Mouse (Mus musculus) adrenal gland (tissue): Measurements from ENCODE around the gene Slc22a7.

Experiments
- intact Hi-C: fragments of 180-260 bp; cut with DNase I; formaldehyde crosslinking; loops from one replicate; pipeline ENCODE4 v1.15.1; 2025
- long read RNA-seq, 2 experiments: library from polyadenylated mRNA; unstranded; transcript quantifications; one replicate each; pipeline ENCODE4 v2.0.0; 2020; ENCODE audit warnings: borderline replicate concordance in 1 of 2; ENCODE audit not compliant: insufficient replicate concordance in 1 of 2

Slc22a7 gene
- long read RNA-seq, experiment 1 = 0 reads
- long read RNA-seq, experiment 2 = 0 reads

DNA sequence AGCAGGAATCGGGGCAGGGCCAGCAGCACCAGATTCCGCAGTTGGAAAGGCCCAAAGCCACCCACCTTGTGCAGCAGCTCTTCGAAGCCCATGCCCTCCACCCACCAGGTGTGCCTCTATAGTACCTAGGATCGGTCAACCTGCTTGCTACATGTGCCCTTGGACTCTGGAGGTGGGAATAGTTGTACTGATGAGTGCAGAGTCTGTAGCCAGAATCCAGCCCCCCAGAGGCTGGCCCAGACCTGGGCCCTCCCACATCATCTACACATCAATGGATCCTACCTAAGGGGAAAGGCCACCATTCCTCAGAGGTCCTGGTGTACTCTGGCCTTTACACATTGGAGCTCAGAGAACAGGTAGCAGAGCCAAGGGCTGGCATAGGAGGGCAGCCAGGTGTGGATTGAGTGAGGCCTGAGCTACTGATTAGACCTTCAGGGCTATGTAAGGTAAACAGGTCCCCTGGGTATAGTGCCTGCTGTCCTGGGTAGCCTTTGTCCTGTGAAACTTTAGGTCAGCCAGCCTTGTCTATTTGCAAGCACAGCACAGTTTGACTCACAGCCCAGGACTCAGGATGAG lies at the start of gene Slc22a7:
Gene Slc22a7 (minus strand): TSS at position 160 of the 576 bp plus-strand sequence.
- intact Hi-C loops = no loop called here

DNA sequence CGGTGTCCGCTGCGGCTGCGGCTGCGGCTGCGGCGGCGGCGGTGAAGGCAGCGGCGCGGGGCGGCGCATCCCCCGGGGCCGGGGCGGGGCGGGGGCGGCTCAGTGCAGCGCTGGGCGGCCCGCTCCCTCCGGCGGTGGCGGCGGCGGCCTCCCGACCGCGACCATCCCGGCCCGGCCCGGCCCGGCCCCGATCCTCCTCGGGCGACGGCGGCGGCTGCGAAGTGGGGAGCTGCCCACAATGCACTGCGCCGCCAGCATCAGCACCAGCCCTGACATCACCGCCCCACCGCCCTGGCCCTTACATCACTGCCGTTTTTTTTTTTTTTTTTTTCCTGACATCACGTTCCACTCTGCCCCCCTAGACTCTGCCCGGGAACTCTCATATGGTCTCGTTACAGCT lies 49.2 kb upstream of the Slc22a7 start, which contains the start of gene Ttbk1:
Gene Ttbk1 (minus strand): TSS at position 245 of the 400 bp plus-strand sequence.
- intact Hi-C loops = no loop called here

DNA sequence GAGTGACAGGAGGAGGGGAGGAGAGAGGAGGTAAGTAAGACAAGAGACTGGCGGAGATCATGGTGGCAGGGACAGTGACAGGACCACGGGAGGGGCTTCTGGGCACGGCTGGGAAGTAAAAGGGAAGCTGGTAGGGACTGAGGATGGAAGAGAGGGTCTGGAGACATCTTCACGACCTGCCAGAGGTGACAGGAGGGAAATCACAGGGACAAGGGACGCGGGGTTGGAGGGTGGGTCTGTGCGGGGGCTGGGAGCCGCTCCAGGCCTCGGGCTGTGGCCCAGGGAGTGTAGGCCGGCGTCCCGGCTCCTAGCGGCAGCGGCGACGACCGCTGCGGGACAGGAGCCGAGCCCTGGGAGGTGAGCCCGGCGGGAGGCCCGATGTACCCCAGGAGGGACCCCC lies 48.7 kb upstream of the Slc22a7 start:
- intact Hi-C loops = no loop called here

DNA sequence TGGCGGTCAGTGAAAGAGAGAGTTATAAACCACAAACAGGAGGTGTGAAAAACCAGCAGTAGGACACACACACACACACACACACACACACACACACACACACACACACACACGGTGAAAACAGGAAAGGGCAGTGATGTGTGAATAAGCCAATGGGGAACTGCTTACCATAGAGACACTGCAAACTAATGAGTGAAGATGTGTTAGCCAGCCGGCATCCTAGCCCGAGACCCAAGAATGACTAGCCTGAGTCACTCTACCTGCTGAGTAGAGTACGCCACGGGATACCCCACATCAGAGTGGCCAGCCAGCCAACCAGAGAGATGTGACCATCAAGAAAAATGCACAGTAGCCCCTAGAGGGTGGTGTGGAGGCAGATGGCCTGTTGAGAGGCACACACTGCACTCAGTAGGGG lies 46.2 kb upstream of the Slc22a7 start:
- intact Hi-C loops = no loop called here

DNA sequence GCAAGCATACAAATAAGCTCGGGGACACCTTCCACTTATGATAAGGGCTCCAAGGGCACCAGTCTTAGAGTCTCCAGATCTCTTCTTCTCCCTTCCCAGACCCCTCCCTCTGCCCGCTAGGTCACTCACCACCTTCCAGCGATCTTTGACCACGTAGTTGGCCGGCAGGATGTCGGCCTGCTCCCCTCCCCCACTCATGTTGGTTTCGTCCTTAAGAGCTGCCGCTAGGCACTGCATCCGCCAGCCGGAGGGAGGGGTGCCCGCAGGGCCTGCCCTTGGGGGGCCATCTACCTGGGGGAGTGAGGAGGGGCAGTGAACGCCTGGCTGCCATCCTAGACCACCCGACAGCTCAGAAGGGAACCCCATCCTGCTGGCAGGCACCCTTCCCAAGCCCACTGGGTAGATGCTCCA lies 45.8 kb upstream of the Slc22a7 start:
- intact Hi-C loops = no loop called here

DNA sequence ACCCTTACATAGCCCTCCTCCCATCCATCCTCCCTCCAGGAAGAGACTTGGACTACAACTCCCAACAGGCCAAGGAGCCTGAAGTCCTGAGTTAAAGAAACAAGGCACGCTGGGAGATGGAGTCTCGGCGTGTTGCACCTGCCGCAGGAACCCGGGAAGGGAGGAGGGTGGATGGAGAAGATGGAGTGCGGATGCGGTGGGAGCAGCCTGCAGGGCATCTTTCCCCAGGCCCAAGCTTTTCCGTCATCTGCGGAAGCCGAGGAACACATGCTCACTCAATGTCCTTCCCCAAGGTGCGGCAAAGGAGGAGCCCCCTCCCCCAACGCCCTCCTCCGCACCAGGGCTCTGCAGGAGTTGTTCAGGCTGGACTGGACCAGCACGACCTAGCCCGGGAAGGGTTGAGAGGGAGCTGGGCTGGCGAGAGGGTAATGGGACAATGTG lies 45.3 kb upstream of the Slc22a7 start:
- intact Hi-C loops = no loop called here

DNA sequence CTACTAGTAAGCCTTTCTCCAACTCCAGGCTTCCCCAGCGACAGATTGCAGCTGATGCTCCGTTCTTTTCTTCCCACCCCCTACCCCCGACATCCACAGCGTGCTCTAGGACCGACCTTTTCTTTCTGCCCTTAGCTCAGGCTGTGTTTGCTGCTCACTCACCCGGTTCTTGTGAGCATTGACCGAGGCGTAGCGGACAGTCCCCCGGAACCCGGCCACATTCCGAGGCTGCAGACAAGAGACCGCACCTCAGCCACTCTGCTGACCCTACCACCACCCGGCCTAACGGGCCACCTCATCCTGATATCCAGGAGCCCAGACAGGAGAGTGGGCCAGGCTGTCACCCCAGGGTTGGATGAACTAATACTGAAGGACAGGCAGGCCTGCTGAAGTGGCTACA lies 39.0 kb upstream of the Slc22a7 start:
- intact Hi-C loops = no loop called here

DNA sequence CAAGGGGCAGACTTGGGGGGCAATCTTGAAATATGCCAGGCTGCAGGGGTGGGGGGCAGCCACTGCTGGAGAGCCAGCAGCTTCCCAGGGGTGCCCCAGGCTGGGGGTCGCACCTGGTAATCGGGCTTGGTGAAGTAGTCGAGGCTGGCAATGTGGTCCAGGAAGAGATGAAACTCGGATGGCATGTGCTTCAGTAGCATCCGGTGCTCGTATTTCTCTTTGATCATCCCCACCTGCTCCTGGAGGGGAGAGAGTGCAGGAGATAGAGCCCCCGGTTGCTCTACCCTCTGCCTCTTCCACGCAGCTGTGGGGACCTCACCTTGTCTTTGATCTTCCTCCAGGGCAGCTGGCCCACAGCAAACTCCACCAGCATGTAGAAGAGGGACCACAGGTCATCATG lies 38.3 kb upstream of the Slc22a7 start:
- intact Hi-C loops = no loop called here

DNA sequence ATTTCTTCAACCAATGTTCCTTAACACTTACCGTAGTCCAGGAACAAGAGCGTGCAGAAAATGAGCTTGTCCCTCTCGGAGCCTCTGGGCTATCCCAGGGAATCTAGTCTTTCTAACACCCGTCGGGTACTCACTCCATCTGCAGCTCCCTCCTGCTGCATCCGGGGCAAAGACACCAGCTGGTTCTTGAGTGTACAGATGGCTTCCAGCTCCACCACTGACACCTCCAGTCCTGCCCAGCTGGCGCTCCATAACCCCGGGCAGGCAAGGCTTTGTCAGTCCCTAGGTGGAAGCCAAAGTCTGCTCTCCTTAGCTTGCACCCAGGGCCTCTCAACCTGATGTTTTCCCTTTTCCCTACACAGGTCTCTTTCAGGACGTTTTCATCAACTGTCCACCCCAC lies 29.6 kb upstream of the Slc22a7 start:
- intact Hi-C loops = no loop called here

DNA sequence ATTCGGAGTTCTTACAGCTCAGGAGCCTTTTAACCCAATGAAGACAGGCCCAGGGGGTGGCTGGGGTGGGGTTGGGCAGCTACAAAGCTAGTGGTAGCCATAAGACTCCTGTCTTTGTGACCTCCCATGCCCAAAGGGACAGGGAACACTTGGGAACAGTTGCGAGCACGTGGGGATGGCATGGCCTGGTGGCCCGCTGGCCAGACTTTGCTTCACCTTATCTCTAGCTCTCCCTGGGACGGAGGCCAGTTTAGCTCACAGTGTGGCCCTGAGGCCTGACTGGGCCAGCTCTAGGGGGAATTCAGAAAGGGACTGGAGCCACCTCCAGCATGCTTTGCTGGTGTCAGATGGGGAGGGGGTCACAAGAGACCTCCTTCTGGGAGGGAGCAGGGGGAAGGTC lies 24.0 kb upstream of the Slc22a7 start:
- intact Hi-C loops = no loop called here

DNA sequence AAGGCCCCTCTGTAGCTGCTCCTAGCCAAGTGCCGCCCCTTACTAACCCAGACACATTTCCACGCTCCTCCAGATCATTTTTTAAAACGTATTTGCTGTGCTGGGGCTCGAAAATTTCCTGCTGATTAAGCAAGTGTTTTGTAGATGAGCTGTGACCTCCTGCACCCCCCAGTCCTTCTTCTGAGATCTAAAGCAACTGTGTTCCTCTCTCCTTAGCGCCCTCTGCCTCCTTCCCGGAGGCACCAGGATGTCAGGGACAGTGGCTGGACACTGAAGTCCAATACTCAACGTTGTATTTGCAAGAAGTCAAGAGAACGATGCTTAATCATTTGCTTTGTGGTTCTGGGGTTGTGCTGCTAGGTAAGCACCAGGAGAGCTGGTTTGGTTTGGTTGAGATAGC lies 23.1 kb upstream of the Slc22a7 start:
- intact Hi-C loops = no loop called here

DNA sequence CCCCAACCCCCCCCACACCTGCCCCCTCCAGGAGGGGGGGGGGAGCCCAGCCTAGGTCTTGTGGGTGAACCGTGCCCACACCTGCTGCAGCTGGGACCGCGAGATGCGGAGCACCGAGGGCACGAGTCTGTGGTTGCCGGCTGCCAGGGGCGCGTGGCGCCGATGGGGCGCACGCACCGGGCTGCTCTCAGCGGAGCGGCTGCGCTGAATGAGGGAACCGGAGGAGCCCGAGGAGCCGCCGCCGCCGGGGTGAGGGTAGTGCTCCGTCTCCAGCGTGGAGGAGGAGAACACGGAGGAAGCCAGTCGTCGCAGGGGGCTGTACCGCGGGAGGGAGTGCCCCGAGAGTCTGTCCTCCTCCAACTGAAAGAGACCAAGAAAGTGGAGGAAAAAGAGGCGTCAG lies 22.4 kb upstream of the Slc22a7 start:
- intact Hi-C loops = no loop called here

DNA sequence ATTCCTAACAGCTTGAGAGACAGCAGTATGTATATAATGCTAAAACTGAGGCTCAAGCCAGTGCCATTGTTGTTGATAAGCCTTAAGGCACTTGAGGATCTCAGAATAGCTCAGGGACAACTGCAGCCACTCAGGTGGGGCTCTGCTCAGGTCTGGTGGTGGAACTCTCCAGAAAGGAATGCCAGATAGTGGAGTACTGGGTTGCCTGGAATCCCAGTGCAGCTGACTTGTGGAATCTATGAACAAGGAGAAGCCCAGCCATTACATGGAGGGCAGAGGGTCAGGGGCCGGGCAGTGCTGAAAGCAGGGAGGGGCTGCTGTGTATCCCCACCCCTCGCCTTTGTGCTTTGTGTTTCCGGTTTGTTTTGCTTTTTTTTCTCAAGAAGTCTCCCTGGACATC lies 20.2 kb upstream of the Slc22a7 start:
- intact Hi-C loops = no loop called here

DNA sequence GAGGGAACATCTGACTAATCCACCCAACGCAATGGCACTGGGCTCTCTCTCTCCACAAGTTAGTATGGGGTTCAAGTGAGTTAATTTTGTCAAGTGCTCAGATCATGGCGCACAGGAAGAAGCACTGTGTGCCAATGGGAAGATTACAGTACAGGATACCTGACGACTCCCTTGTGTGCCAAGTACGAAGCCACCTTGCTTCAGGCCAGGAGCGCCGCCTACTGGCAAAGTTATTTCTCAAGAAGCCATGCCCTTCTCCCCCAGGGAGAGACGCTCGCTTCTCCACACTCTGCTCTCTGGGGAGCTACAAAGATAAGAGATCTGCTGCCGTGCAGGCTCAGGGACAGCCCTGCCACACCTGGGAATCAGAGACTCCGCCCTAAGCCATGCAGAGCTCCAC lies 19.5 kb upstream of the Slc22a7 start:
- intact Hi-C loops = no loop called here

DNA sequence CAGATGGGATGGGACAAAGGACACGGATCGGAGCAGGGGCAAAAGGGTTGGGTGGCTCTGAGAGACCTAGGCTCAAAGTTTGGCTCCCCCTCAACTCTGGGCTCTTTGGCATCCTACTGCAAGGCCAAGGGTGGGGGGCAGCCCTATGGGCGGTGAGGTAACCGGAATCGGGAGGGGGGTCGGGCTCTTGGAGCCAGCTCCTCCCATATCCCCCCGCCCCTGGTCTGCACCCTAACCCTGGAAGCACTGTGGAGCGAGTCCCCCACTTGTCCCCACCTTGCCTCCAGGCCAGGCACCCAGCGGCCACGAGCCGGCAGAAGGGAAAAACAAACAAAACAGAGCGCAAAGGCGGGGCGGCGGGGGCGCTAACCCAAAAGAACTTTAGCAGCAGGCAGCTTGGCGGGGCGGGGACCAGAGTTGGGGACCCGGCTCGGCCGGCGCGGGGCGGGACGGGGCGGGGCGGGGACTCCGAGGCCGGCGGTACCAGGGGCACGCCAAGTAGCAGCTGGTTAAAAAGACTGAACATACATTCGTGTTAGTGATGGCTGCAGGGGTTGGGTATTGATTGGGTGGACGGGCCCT lies 16.9 kb upstream of the Slc22a7 start:
- intact Hi-C loops = no loop called here

DNA sequence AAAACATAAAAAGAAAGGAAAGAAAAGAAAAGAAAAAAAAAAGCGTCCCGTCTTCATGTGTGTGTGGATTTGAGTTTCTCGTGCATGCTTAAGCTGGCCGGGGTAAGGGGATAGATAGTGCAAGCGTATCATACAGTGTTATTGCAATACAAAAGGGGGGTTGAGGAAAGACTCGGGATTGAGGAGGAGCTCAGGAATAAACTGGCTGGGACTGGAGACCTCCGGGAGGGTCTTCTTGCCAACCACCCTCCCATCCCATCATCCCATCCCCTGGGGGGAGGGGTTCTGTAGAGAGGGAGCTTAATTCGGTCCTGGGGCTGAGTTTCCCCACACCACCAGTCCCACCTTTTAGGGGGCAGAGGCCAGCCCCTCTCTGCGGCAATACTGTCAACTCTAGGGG lies 16.3 kb upstream of the Slc22a7 start:
- intact Hi-C loops = no loop called here

DNA sequence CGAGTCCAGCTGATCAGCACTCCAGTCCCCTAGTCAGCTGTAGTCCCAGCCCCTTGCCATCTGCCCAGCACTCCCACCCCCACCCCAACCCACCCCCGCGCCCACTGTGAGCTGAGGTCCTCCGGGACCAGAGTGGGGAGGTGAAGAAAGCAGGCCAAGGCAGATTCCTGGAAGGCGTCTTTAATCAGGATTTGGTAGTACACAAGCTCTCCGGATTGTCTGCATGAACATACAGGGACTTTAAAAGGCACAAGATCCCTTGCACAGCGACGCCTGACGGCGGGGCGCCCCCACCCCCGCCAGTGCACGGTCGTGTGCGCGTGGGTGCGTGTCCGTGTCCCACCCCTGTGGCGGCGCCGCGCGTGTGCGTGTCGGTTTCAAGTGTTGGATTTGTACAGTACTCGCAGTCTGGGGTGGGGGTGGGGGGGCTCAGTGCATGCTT lies 15.7 kb upstream of the Slc22a7 start:
- intact Hi-C loops = no loop called here

DNA sequence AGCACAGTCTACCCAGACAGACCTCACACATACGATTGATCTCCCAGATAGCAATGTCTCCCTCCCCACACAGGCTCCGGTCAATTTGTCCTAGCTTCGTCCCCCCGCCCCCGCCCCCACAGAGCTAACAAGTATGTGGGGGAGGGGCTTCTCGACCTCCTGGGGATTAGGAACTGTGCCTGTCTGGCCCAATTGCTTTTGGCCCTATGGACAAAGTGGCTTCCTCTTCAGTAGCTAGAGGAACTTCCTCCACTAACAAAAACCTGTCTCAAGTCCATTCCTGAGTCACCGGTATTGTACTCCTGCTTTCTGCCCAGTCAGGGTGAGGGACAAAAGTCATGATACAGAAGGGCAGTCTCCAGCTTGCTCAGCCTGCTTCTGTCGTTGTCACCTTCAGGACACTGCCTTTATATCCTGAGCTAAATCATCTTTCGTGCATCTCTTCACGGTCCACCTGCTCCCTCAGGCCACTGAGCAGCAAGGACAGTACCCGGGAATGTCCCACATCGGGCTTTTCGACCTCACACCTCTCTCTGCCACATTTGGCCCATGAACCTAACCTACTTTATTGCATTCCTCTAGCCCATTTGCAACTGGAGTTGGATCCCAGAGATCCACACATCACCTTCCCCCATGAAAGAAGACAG lies 15.2 kb upstream of the Slc22a7 start:
- intact Hi-C loops = no loop called here

DNA sequence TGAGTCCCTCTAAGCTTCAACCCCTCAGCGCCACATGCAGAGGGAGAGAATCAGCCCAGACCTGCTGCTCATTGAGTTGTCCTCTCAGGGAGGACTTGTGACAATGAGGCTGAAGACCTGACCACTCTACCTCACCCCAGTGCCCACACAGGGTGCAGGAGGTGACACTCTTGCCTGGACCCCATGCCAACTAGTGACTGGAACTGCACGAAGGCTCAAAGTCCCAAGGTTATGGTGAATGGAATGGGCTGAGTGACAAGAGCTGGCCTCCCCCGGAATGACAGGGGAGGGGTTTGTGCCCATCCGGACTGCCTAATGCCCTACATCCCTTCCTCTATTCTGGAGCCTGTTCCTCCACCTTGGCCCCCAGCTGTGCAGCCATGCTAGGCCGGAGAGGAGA lies 14.4 kb upstream of the Slc22a7 start:
- intact Hi-C loops = no loop called here

DNA sequence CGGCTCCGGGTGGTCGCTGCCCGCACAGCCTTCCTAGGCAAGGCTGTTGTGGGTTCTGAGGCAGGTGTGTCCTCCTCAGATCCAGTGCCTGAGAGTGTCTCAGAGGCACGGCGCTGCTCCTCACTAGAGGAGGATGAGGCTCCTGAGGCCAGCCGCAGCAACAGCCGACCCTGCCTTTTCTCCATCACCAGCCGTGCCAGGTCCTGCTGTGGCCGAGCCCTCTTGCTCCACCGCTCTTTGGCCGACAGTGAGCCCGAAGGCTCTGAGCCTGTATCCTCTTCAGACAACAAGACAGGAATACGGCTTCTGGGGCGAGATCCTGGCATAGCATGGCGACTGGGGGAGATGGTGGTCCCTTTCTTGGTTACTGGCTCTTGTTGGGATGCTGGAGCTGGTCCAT lies 8.0 kb upstream of the Slc22a7 start:
- intact Hi-C loops = no loop called here

DNA sequence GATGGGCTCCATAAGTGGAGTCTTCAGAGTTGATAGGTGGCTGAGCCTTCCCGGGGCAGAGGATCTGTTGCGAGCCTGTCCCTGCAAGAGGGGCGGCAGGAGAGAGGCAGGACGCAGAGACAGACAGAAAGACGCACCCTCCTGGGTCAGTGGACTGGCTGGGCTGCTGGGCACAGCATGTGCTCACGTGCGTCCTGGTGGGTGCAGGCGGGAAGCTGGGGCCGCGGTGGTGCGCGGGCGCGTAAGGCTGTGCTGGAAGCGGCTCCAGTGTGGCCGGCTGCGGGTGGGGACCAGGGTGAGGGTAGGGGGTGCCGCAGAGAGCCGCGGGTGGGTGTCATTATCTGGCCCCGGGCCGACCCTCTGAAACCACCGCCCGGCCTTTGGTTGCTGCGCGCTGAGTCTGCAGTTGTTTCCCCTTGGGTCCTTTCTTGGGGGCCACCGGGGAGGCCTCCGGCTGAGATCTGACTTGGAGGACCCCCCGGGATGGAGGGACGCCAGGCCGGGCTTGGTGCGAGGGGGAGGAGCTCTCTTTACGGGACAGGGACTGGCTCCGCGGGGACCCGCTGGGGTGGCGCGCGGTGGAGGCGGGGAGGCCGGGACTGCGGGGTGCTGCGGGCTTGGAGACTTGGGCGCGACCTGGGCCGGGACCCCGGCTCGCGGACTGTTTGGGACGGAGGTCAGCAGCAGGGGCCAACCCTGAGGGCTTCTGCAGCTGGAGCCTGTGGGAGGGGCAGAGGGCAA lies 6.8 kb upstream of the Slc22a7 start:
- intact Hi-C loops = no loop called here

DNA sequence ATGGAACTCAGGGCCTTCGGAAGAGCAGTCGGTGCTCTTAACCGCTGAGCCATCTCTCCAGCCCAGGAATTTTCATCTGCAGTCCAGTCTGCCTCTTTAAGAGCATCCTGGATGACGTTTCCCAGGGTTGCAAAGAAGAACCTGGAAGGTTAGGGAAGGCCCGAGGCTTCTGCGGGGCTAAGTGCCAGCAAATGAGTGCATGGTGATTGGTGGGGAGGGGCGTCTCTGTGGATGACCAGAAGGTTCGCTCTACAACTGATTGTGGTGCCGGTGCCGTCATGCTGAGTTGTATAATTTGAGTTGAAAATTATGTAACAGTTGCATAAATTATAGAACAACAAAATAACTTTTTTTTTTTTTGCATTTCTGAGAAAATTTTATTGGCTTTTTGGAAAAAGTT lies 919 bp upstream of the Slc22a7 start:
- intact Hi-C loops = no loop called here
